ENCODE assay signal across 12 mouse cellular contexts in the genomic region with DNA sequence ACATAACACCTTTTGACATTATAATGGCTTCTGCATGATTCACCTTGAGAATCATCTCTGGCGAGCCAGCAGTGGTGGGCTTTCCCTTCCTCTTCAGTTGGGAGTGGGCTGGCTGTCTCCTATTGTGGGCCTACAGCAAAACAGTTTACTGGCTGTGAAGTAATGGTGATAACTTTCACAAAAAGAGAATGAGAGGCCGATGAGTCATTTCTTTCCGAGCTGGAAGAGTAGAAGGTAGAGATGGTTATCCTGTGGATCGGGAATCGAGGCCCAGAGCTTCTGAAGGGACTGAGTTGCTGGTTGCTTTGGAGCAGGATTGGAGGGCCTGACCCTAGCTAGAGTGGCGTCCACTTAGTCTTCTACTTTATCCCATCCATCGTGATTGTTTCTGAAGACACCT. TPM values are rescaled to one million over a fixed set of nuclear protein-coding genes. Genes with fewer than 3 reads are reported as not detected.
A peak's percentile ranks its signal among the peaks of the same experiment; 100 is the strongest.
DNase-seq lines count a peak whose midpoint lies in the region; ATAC-seq lines count a peak whose summit lies in the region.
"Had no signal": no experiment of that assay in that cellular context is flagged by ENCODE, and none has a peak within 500 bp of the region (broad histone marks: within the 10 kb centered on the region; RNA-seq: fewer than 3 reads in every experiment).

No protein-coding gene starts in this region.

- H3K4me1 ChIP-seq in heart, embryonic 11.5 days (ENCODE audit: control insufficient read depth, insufficient read depth, low read length) = 0 out of 2 replicates have a peak, but pooled peaks cover 9% of the 10 kb centered on the region
- peaks cover 34% of the 10 kb centered on the region for H3K4me1 ChIP-seq in kidney, embryonic 15.5 days

- no peak overlapping the region for H3K9ac ChIP-seq in heart, embryonic 11.5 days (ENCODE audit: low read depth, low read length)
- H3K9ac ChIP-seq in kidney, embryonic 15.5 days = no peak overlapping the region

- no peaks in the 10 kb centered on the region for H3K36me3 ChIP-seq in heart, embryonic 11.5 days (ENCODE audit: control insufficient read depth, insufficient read depth, low read length)
- H3K36me3 ChIP-seq in kidney, embryonic 15.5 days = no peaks in the 10 kb centered on the region

- no peaks in the 10 kb centered on the region for H3K9me3 ChIP-seq in heart, embryonic 11.5 days (replicated peaks; ENCODE audit: control insufficient read depth, low read length)
- H3K9me3 ChIP-seq in kidney, embryonic 15.5 days (replicated peaks) = no peaks in the 10 kb centered on the region

- WGBS in heart, embryonic 11.5 days (ENCODE audit: insufficient replicate concordance) = 64% methylated on average over 7 of the region's 7 CpGs
- whole genome bisulfite sequencing in kidney, embryonic 15.5 days = 81% methylated on average over 7 of the region's 7 CpGs

- intact Hi-C loops in heart, postnatal 10 days (cut with DNase I) = loop anchor here (5.0 kb wide), 3 partner anchors 52 to 138 kb away; no protein-coding TSS in a partner anchor

- no peak overlapping the region for H3K27ac ChIP-seq in heart, embryonic 11.5 days (ENCODE audit: low read depth, low read length)
- no peak overlapping the region for H3K27ac ChIP-seq in kidney, embryonic 15.5 days
- H3K27ac ChIP-seq: kidney, postnatal 0 days had no signal

- no peak for ATAC-seq in heart, embryonic 11.5 days (replicated peaks; ENCODE audit: insufficient number of reproducible peaks, low FRiP score, low TSS enrichment)
- ATAC-seq in kidney, embryonic 15.5 days (replicated peaks; ENCODE audit: low FRiP score) = no peak
- ATAC-seq: forebrain, embryonic 14.5 days had no signal

- no peak for DNase-seq in heart, postnatal 10 days
- DNase-seq in kidney, adult 11 months = no peak
- DNase-seq in 3T3-L1 (ENCODE audit: low read depth, low spot score) = peak; percentile 67
- peak; percentile 45 for DNase-seq in brain, adult 2 months (ENCODE audit: low read depth, low spot score)
- DNase-seq in embryo, embryonic 9.5 days (ENCODE audit: extremely low spot score) = no peak
- DNase-seq: heart, postnatal 4 days; right cerebral cortex, postnatal 4 days; thymus, postnatal 36 days had no signal

- H3K4me3 ChIP-seq in heart, embryonic 11.5 days (ENCODE audit: low read depth, low read length) = no peak overlapping the region
- no peak overlapping the region for H3K4me3 ChIP-seq in kidney, embryonic 15.5 days (replicated peaks)

- 0 out of 2 replicates have a peak overlapping the region, but pooled peaks have one; percentile 9 for H3K4me2 ChIP-seq in heart, embryonic 11.5 days
- 0 out of 2 replicates have a peak overlapping the region, but pooled peaks have one; percentile 14 for H3K4me2 ChIP-seq in kidney, embryonic 15.5 days

- no peaks in the 10 kb centered on the region for H3K27me3 ChIP-seq in heart, embryonic 11.5 days (ENCODE audit: control insufficient read depth, insufficient read depth, low read length)
- H3K27me3 ChIP-seq in kidney, embryonic 15.5 days = no peaks in the 10 kb centered on the region

RNA-seq across cellular contexts. Expression of a gene that starts 2.0 kb away (rescaled TPM):
- polyA plus RNA-seq in heart, embryonic 11.5 days (2014; fragmentation: Nextera tagmentation; extraction: Ambion mirVana) = 11.2 and 11.9 TPM in 2 replicates
- total RNA-seq in heart, postnatal 10 days (2021) = 10 to 100 TPM; 30.7 to 32.0 TPM
- 14.9 and 17.0 TPM in 2 replicates for polyA plus RNA-seq in kidney, embryonic 15.5 days (2015; fragmentation: Nextera tagmentation; extraction: Ambion mirVana)

Comparison
In these comparisons a context has a peak if more than half of its experiments do, and no peak if none do; other contexts are left out.
1. DNase-seq: peak in 3T3-L1 (single experiment) and brain, adult 2 months (single experiment); none in heart, postnatal 10 days (0 of 2), kidney, adult 11 months (single experiment) and embryo, embryonic 9.5 days (single experiment).